Mouse (Mus musculus): ENCODE measurements around the gene Tob2.

Tob2 gene

GRCm38 (mm10) chr15:81812287-81812686, 46.3 kb downstream of the Tob2 start:
- no peak for DNase-seq (ENCODE audit: low read depth, low spot score)

- no peak for DNase-seq (ENCODE audit: low read depth, low spot score)
Observed at GRCm38 (mm10) chr15:81811599-81811996, 47.0 kb downstream of the Tob2 start.

- peak; percentile 98 for DNase-seq (ENCODE audit: low read depth, low spot score)
Observed at GRCm38 (mm10) chr15:81810671-81811598, 47.7 kb downstream of the Tob2 start.

- peak; percentile 53 for DNase-seq (ENCODE audit: low read depth, low spot score)
Observed at GRCm38 (mm10) chr15:81810150-81810549, 48.4 kb downstream of the Tob2 start.

- no peak for DNase-seq (ENCODE audit: low read depth, low spot score)
Observed at GRCm38 (mm10) chr15:81809550-81809949, 49.0 kb downstream of the Tob2 start.

GRCm38 (mm10) chr15:81808799-81809198, 49.8 kb downstream of the Tob2 start:
- no peak for DNase-seq (ENCODE audit: low read depth, low spot score)

- DNase-seq (ENCODE audit: low read depth, low spot score): no peak
Observed at GRCm38 (mm10) chr15:81806621-81807404, 51.8 kb downstream of the Tob2 start.

- no peak for DNase-seq (ENCODE audit: low read depth, low spot score)
Observed at GRCm38 (mm10) chr15:81805624-81806023, 53.0 kb downstream of the Tob2 start.

- no peak for DNase-seq (ENCODE audit: low read depth, low spot score)
Observed at GRCm38 (mm10) chr15:81804883-81805282, 53.7 kb downstream of the Tob2 start.

- no peak for DNase-seq (ENCODE audit: low read depth, low spot score)
Observed at GRCm38 (mm10) chr15:81804172-81804571, 54.4 kb downstream of the Tob2 start.

- DNase-seq (ENCODE audit: low read depth, low spot score): no peak
Observed at GRCm38 (mm10) chr15:81803425-81803951, 55.1 kb downstream of the Tob2 start.

GRCm38 (mm10) chr15:81802941-81803351, 55.6 kb downstream of the Tob2 start:
- DNase-seq (ENCODE audit: low read depth, low spot score): no peak

- peak; percentile 85 for DNase-seq (ENCODE audit: low read depth, low spot score)
Observed at GRCm38 (mm10) chr15:81802001-81802890, 56.4 kb downstream of the Tob2 start, which contains the start of gene Tef. Gene Tef (plus strand): TSS chr15:81802421.

- no peak for DNase-seq (ENCODE audit: low read depth, low spot score)
Observed at GRCm38 (mm10) chr15:81800391-81800790, 58.2 kb downstream of the Tob2 start.

GRCm38 (mm10) chr15:81798421-81798820, 60.2 kb downstream of the Tob2 start:
- no peak for DNase-seq (ENCODE audit: low read depth, low spot score)

Measured in forelimb bud, embryonic 11.5 days (tissue).